Mouse (Mus musculus): ENCODE data around the gene Ubxn6. TPM values are rescaled to one million over a fixed set of nuclear protein-coding genes. Genes with fewer than 3 reads are reported as not detected.
A peak's percentile ranks its signal among the peaks of the same experiment; 100 is the strongest.

Ubxn6 gene
- polyA plus RNA-seq, 1 experiment = 45.3 TPM

GRCm38 (mm10) chr17:56117251-56117710 lies 42.5 kb upstream of the Ubxn6 start, which contains the start of gene Plin5:
Gene Plin5, minus strand, starts transcription at chr17:56117596.
- no peak for DNase-seq (ENCODE audit: low read depth in 1 of 2, low spot score in 2 of 2)
- no peak for TF ChIP-seq CTCF (IDR thresholded peaks at IDR 0.05; ENCODE audit: extremely low read depth, insufficient read depth, insufficient read length, insufficient replicate concordance)
- no peak for TF ChIP-seq POLR2A (IDR thresholded peaks at IDR 0.05; ENCODE audit: low read depth, low read length)
- whole genome bisulfite sequencing = 4% methylated on average over 27 of the region's 27 CpGs
- Histone ChIP-seq H3K27ac (ENCODE audit: insufficient read depth, low read length) (no peak within 1 kb of the TSS), H3K27me3 (ENCODE audit: control insufficient read depth, insufficient read depth, low read length) (peaks cover 13% of the 10 kb centered on the region), H3K4me3 (ENCODE audit: extremely low read depth, insufficient read depth, insufficient read length) (no peak within 1 kb of the TSS), H3K4me1 (ENCODE audit: control insufficient read depth, insufficient read depth, insufficient read length) (peaks cover 4% of the 10 kb centered on the region; the same call in 1 of the 2 replicates), H3K36me3 (ENCODE audit: control insufficient read depth, insufficient read depth, low read length) (no peaks in the 10 kb centered on the region)

- Histone ChIP-seq H3K4me1 (ENCODE audit: control insufficient read depth, insufficient read depth, insufficient read length) (peaks cover 4% of the 10 kb centered on the region; the same call in 1 of the 2 replicates), H3K27ac (ENCODE audit: insufficient read depth, low read length) (no peak overlapping the region), H3K4me3 (ENCODE audit: extremely low read depth, insufficient read depth, insufficient read length) (no peak overlapping the region), H3K36me3 (ENCODE audit: control insufficient read depth, insufficient read depth, low read length) (no peaks in the 10 kb centered on the region), H3K27me3 (ENCODE audit: control insufficient read depth, insufficient read depth, low read length) (peaks cover 13% of the 10 kb centered on the region)
- TF ChIP-seq POLR2A (IDR thresholded peaks at IDR 0.05; ENCODE audit: low read depth, low read length) (no peak), CTCF (IDR thresholded peaks at IDR 0.05; ENCODE audit: extremely low read depth, insufficient read depth, insufficient read length, insufficient replicate concordance) (no peak)
- WGBS = 78% methylated on average over 10 of the region's 10 CpGs
- DNase-seq (ENCODE audit: low read depth in 1 of 2, low spot score in 2 of 2) = no peak
Measured at GRCm38 (mm10) chr17:56116193-56116592, 41.4 kb upstream of the Ubxn6 start.

- WGBS = 91% methylated on average over 3 of the region's 3 CpGs
- DNase-seq (ENCODE audit: low read depth in 1 of 2, low spot score in 2 of 2) = no peak
Measured at GRCm38 (mm10) chr17:56112743-56113142, 37.9 kb upstream of the Ubxn6 start.

GRCm38 (mm10) chr17:56111864-56112263 lies 37.0 kb upstream of the Ubxn6 start:
- WGBS = 50% methylated on average over 5 of the region's 5 CpGs
- H3K4me3 ChIP-seq (ENCODE audit: extremely low read depth, insufficient read depth, insufficient read length) = no peak overlapping the region
- no peaks in the 10 kb centered on the region for H3K36me3 ChIP-seq (ENCODE audit: control insufficient read depth, insufficient read depth, low read length)
- no peaks in the 10 kb centered on the region for H3K27me3 ChIP-seq (ENCODE audit: control insufficient read depth, insufficient read depth, low read length)
- DNase-seq (ENCODE audit: low read depth in 1 of 2, low spot score in 2 of 2) = peak; percentile 37 to 45
- H3K4me1 ChIP-seq (ENCODE audit: control insufficient read depth, insufficient read depth, insufficient read length) = no peaks in the 10 kb centered on the region
- no peak overlapping the region for H3K27ac ChIP-seq (ENCODE audit: insufficient read depth, low read length)
- TF ChIP-seq POLR2A (IDR thresholded peaks at IDR 0.05; ENCODE audit: low read depth, low read length) = no peak
- TF ChIP-seq CTCF (IDR thresholded peaks at IDR 0.05; ENCODE audit: extremely low read depth, insufficient read depth, insufficient read length, insufficient replicate concordance) = peak; percentile 83; the same call in 1 of the 2 replicates

More at GRCm38 (mm10) chr17:56112743-56113142, 37.9 kb upstream of the Ubxn6 start:
- Histone ChIP-seq H3K36me3 (ENCODE audit: control insufficient read depth, insufficient read depth, low read length) (no peaks in the 10 kb centered on the region), H3K4me1 (ENCODE audit: control insufficient read depth, insufficient read depth, insufficient read length) (peaks cover 4% of the 10 kb centered on the region; the same call in 1 of the 2 replicates), H3K4me3 (ENCODE audit: extremely low read depth, insufficient read depth, insufficient read length) (no peak overlapping the region), H3K27me3 (ENCODE audit: control insufficient read depth, insufficient read depth, low read length) (peaks cover 3% of the 10 kb centered on the region), H3K27ac (ENCODE audit: insufficient read depth, low read length) (no peak overlapping the region)
- TF ChIP-seq CTCF (IDR thresholded peaks at IDR 0.05; ENCODE audit: extremely low read depth, insufficient read depth, insufficient read length, insufficient replicate concordance) (no peak), POLR2A (IDR thresholded peaks at IDR 0.05; ENCODE audit: low read depth, low read length) (no peak)

GRCm38 (mm10) chr17:56111021-56111420 lies 36.2 kb upstream of the Ubxn6 start:
- no peak for TF ChIP-seq POLR2A (IDR thresholded peaks at IDR 0.05; ENCODE audit: low read depth, low read length)
- no peak for TF ChIP-seq CTCF (IDR thresholded peaks at IDR 0.05; ENCODE audit: extremely low read depth, insufficient read depth, insufficient read length, insufficient replicate concordance)
- Histone ChIP-seq H3K4me1 (ENCODE audit: control insufficient read depth, insufficient read depth, insufficient read length) (no peaks in the 10 kb centered on the region), H3K27ac (ENCODE audit: insufficient read depth, low read length) (no peak overlapping the region), H3K27me3 (ENCODE audit: control insufficient read depth, insufficient read depth, low read length) (no peaks in the 10 kb centered on the region), H3K36me3 (ENCODE audit: control insufficient read depth, insufficient read depth, low read length) (no peaks in the 10 kb centered on the region), H3K4me3 (ENCODE audit: extremely low read depth, insufficient read depth, insufficient read length) (no peak overlapping the region)
- DNase-seq (ENCODE audit: low read depth in 1 of 2, low spot score in 2 of 2) = no peak
- WGBS = 48% methylated on average over 1 of the region's 1 CpGs

- no peak overlapping the region for H3K4me3 ChIP-seq (ENCODE audit: extremely low read depth, insufficient read depth, insufficient read length)
- DNase-seq (ENCODE audit: low read depth in 1 of 2, low spot score in 2 of 2) = no peak
- no peak overlapping the region for H3K27ac ChIP-seq (ENCODE audit: insufficient read depth, low read length)
- TF ChIP-seq POLR2A (IDR thresholded peaks at IDR 0.05; ENCODE audit: low read depth, low read length) (no peak), CTCF (IDR thresholded peaks at IDR 0.05; ENCODE audit: extremely low read depth, insufficient read depth, insufficient read length, insufficient replicate concordance) (no peak)
- H3K36me3 ChIP-seq (ENCODE audit: control insufficient read depth, insufficient read depth, low read length) = no peaks in the 10 kb centered on the region
- H3K27me3 ChIP-seq (ENCODE audit: control insufficient read depth, insufficient read depth, low read length) = no peaks in the 10 kb centered on the region
- H3K4me1 ChIP-seq (ENCODE audit: control insufficient read depth, insufficient read depth, insufficient read length) = no peaks in the 10 kb centered on the region
- 74% methylated on average over 4 of the region's 4 CpGs for WGBS
Measured at GRCm38 (mm10) chr17:56110571-56110970, 35.7 kb upstream of the Ubxn6 start.

- H3K27ac ChIP-seq (ENCODE audit: insufficient read depth, low read length) = no peak within 1 kb of the TSS
- no peak for TF ChIP-seq CTCF (IDR thresholded peaks at IDR 0.05; ENCODE audit: extremely low read depth, insufficient read depth, insufficient read length, insufficient replicate concordance)
- TF ChIP-seq POLR2A (IDR thresholded peaks at IDR 0.05; ENCODE audit: low read depth, low read length) = no peak
- 86% methylated on average over 10 of the region's 10 CpGs for WGBS
Measured at GRCm38 (mm10) chr17:56109219-56110051, 34.6 kb upstream of the Ubxn6 start, which contains the start of gene Plin4. Gene Plin4, minus strand, starts transcription at chr17:56109803.

More at GRCm38 (mm10) chr17:56109219-56110051, 34.6 kb upstream of the Ubxn6 start, which contains the start of gene Plin4:
- no peaks in the 10 kb centered on the region for H3K36me3 ChIP-seq (ENCODE audit: control insufficient read depth, insufficient read depth, low read length)
- H3K4me1 ChIP-seq (ENCODE audit: control insufficient read depth, insufficient read depth, insufficient read length) = no peaks in the 10 kb centered on the region
- no peak for DNase-seq (ENCODE audit: low read depth in 1 of 2, low spot score in 2 of 2)
- H3K27me3 ChIP-seq (ENCODE audit: control insufficient read depth, insufficient read depth, low read length) = no peaks in the 10 kb centered on the region
- no peak within 1 kb of the TSS for H3K4me3 ChIP-seq (ENCODE audit: extremely low read depth, insufficient read depth, insufficient read length)
